Mouse (Mus musculus) left cerebral cortex, adult 9 months (tissue): ENCODE measurements around the gene Smim6.

Experiments used
- DNase-seq, 2 experiments: peaks; one replicate each; pipeline ENCODE4 v3.0.0; 2022; ENCODE audit warnings: low spot score in 2 of 2

Gene Smim6

DNA sequence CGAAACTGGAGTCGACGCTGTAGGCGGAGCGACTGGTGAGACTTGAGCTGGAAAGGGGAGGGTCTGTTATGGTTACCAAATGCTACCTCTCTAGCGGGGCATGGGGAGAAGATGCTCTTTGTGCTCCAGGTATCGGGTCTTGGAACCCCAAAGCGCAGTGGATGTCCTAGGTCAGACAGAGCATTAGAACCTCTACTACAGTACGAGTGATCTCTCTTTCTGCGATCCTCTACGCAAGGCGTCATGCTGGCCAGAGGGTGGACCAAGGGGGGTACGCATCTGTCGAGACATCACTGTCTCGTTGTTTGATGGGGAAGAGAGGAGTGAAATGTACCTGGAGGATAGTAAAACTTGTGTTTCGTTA is 21.9 kb downstream of the Smim6 start:
- DNase-seq: no peak

GRCm38 (mm10) chr11:115939690-115940329 is 28.0 kb downstream of the Smim6 start:
- DNase-seq: peak in 1 of 2 experiments; percentile 88

GRCm38 (mm10) chr11:115941980-115942379 is 30.2 kb downstream of the Smim6 start:
- no peak for DNase-seq

DNA sequence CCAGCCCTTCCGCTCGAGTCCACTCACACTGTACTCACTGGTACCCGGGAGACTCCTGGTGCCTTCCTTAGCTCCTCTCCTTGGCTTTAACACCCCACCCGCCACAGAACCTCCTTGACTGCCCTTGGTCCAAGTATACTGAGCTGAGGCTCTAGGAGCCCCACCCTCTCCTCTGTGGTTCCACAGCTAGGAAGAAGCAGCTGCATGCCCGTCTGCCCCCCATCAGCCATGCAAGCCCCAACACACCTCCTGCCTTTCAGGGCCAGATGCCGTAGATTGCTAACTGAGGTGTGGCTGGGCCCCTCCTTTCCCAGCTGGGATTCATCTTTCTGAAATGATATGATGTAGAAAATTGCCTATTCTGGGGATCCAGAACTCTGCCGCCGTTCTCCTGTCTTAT is 33.4 kb downstream of the Smim6 start:
- no peak for DNase-seq

DNA sequence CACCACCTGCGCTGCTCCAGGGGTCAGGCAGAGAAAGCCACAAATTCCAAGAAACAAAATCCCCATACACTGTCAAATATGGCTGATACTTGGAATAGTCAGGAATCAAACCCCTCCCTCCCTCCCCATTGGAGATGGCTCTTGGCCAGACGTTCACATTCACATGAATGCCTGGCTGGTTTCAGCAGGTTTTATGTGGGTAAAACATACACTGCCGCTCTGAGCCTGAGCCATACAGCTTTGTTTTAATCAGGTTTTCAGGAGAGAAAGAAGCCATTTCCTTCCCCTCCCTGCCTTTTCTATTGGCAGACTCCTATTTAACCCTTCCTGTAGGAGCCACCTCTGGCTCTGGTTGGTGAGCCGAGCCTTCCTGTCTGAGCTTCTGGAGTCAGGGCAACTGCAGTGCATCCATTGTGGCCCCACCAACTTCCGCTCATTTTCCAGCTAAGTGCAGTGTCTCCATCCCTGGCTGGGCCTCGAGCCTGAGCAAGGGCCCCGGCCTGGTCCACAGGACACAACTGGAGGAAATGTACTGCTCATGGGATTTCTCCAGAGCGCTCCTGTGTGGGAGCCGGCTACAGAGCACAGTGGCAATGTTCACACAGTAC is 34.5 kb downstream of the Smim6 start:
- no peak for DNase-seq

DNA sequence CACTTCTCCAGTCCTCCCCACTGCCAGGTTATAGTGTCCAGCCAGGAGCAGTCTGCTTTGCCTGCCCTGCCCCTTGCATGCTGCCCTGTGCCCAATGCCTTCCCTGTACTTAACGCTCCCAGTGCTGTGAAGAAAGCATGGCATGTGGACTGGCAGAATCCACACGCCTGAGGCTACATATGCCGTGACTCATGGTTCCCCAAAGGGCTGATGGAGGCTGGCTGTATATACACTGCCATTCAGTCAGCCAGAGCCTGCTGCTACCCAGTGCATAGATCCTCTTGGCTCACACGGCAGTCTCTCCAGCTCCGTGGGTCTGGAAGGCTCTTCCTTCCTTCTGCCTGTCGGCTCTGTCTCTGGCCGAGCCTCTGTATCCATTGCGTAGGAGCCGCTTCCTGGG is 36.5 kb downstream of the Smim6 start:
- DNase-seq: no peak

GRCm38 (mm10) chr11:115950719-115951118 is 38.9 kb downstream of the Smim6 start:
- no peak for DNase-seq

DNA sequence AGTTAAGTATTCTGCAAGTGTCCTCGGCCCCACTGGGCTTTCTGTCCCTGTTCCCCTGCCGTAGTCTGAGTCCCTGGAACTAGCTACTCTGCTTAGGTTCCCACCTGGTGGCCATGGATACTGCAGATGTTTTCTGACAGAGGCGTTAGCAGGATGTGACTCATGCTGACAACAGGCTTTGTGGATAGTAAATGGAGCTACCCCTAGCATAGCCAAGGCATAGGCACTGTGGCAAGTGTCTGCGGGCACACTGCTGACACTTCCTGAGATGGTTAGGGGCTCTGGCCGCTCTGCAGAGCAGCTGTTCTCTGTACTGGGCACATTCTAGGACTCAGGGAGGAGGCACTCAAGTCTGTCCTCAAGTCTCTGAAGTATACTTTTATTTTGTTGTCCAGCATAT is 42.9 kb downstream of the Smim6 start:
- DNase-seq: no peak

DNA sequence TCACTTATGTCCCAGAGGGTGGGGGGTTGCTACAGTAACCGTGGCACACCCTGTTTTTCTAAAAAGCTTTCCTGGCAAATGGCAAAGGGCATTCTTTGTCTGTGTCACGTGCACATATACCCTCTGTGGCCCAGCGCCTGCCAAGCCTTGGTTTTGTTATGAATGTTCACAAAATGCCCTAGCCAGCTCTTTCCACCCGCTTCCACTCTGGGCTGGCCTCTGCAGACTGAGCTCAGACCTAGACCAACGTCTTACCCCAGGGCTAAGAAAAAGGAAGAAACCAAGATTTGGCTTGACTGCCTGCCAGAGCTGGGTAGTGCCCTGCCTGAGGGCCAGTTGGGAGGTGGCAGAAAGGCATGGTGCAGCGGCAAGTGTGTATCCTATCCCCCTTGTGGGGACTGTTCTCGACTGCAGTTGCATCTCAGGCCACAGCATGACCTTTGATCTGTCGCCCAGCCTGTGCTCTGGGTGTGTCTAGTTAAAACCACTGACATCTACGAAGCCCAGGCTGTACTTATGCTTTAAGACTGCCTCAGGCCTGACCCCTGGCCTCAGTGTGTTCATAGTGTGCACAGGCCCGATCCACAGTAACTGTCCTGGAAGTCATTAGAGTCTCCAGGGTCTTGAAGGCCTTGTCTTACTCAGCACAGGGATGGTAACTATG is 43.5 kb downstream of the Smim6 start:
- no peak for DNase-seq

DNA sequence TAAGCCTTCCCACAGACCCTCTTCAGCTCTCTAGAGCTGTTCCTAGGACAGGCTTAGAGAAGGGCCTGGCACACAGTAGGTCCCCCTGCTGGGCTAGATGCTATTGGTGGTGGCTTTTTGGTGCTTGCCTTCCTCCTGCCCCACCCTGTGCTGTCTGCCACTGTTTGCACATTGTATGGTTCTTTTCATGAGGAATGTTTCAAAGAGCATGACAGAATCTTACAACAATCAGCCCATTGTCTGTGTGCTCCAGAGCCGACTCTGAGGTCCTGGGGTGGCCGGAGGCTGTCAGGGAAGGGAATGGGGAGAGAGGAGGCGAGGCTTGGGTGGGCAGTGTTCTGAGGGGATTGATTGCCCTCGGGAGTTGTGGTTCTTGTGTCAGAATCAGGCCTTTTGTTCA is 44.6 kb downstream of the Smim6 start:
- DNase-seq: peak in 1 of 2 experiments; percentile 36

DNA sequence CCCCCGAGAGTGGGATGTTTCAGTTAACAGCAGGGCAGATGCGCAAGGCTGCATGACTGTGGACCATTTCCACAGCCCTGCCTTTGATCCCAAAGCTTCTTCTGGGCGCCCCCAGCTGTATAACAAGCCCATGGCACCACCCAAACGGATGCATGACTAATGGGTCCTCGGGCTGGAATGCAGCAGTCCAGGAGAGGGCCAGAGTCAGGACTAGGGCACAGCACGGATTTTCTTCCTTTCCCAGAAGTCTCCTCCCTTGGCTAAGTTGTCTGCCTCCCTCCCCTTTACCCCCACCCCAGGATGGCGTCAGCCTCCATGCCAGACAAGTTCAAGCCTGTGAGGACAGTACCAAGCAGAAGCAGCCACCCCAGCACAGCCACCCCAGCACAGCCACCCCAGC is 46.2 kb downstream of the Smim6 start:
- no peak for DNase-seq

DNA sequence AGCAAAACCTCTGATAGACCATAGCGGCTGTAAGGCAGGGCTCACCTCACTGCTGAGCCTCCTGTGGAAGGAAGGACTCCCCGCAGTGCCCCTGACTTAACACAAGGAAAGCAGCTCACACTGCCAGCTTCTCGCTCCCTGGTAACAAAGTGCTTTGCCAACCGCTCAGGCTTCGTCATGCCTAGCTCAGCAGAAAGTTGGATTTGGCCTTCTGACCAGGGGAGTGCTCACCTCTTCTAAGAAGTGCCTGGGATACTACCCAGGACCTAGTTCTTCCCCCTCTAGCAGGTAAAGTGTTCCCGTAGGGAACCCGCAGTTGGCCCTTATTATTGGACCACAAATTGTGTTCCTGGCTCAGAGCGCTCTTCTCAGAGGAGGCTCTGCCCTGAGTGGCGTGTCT is 47.2 kb downstream of the Smim6 start:
- DNase-seq: no peak

DNA sequence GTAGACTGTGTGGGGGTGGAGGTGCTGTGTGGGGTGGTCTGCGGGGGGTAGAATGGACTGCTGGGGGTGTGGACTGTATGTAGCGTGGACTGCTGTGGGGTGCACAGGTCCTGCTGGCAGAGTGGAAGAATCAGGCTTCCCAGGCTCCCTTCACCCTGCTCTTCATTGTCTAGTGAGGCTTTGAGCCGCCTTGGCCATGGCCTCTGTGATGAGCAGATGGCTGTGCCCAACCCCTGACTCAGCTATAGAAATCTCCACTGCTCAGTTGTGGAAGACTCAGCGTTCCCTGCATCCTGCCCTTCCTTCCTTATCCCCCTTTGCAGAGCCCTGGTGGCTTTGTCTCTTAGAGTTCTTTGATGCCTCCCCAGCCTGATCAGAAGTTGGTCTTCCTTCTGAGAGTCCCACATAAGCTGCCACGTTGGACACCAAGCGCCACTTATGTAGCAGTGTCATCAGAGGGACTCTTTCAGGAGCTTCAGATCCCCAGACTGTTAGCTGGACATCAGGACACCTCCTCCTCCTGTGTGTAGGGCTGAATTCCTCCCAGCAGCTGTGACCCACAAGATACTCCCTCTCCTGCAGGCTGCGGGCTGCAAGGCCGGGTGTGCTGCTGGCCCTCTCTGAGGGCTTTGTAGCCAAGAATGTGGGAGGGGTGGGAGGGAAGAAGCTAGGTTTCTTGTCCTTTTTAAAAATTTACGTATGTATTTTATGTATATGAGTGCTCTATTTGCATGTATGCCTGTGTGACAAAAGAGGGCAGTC is 51.0 kb downstream of the Smim6 start:
- DNase-seq: no peak
